Mouse (Mus musculus): ENCODE results near the gene Gm11397. TPM values are rescaled to one million over a fixed set of nuclear protein-coding genes. Genes with fewer than 3 reads are reported as not detected.

Gene Gm11397
- 2.5 TPM for polyA plus RNA-seq (2014; fragmentation: Illumina TruSeq; extraction: RNeasy Lipid Tissue Mini Kit (QIAGEN cat#74804); ENCODE audit: low read depth, low replicate concordance)

GRCm38 (mm10) chr13:33395461-33395860 lies at the start of gene Gm11397:
Gene Gm11397 (plus strand): TSS chr13:33395761.

Other genes with a start within 250 kb of the Gm11397 start
- not detected for gene Serpinb9c, start 236.0 kb upstream of the Gm11397 start, polyA plus RNA-seq (2014; fragmentation: Illumina TruSeq; extraction: RNeasy Lipid Tissue Mini Kit (QIAGEN cat#74804); ENCODE audit: low read depth, low replicate concordance)
- gene Serpinb9d, start 202.8 kb upstream of the Gm11397 start, polyA plus RNA-seq (2014; fragmentation: Illumina TruSeq; extraction: RNeasy Lipid Tissue Mini Kit (QIAGEN cat#74804); ENCODE audit: low read depth, low replicate concordance), result 0.39 TPM
- gene Serpinb9e, start 146.1 kb upstream of the Gm11397 start, polyA plus RNA-seq (2014; fragmentation: Illumina TruSeq; extraction: RNeasy Lipid Tissue Mini Kit (QIAGEN cat#74804); ENCODE audit: low read depth, low replicate concordance), result not detected
- gene Serpinb9f, start 71.7 kb upstream of the Gm11397 start, polyA plus RNA-seq (2014; fragmentation: Illumina TruSeq; extraction: RNeasy Lipid Tissue Mini Kit (QIAGEN cat#74804); ENCODE audit: low read depth, low replicate concordance), result 0.11 TPM
- gene Serpinb9g, start 89.0 kb downstream of the Gm11397 start, polyA plus RNA-seq (2014; fragmentation: Illumina TruSeq; extraction: RNeasy Lipid Tissue Mini Kit (QIAGEN cat#74804); ENCODE audit: low read depth, low replicate concordance), result not detected